Mouse (Mus musculus): ENCODE measurements around the gene Sh2d1b1.
A peak's percentile ranks its signal among the peaks of the same experiment; 100 is the strongest.
"Not testable (repeated sequence)": the region's sequence is repeated elsewhere in the genome, so short reads cannot be mapped to it uniquely, and the experiment has no call there.

Gene Sh2d1b1

DNA sequence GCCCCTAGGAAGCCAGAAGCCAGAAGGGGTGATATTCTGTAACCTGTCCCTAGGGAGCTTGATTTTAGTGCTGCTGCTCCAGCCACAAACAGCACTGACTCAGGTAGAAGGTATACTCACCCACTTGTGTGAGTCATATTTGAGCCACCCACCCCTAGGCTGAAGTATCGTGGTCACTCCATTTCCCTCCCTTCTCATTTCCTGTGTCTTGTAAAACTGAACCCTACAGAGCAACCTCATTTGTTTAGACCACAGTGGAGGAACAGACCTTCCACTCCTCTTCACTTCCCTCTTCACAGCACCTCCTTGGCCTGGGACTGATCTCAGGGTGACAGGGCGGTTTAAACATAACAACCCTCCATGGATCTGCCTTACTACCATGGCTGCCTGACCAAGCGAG, at the start of gene Sh2d1b1:
TSS of gene Sh2d1b1 (plus strand) at position 305 of the 400 bp plus-strand sequence.
- no peak for DNase-seq (ENCODE audit: low spot score)

DNA sequence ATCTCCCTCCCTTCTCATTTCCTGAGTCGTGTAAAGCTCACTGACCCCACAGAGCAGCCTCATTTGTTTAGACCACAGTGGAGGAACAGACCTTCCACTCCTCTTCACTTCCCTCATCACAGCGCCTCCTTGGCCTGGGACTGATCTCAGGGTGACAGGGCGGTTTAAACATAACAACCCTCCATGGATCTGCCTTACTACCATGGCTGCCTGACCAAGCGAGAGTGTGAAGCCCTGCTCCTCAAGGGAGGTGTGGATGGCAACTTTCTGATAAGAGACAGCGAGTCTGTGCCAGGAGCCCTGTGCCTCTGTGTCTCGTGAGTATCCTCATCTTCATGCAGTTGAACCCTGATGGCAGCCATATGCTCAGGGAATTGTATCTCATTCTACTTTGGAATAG, 44.4 kb upstream of the Sh2d1b1 start, which contains the start of gene Sh2d1b2:
TSS of gene Sh2d1b2 (plus strand) at position 62 of the 400 bp plus-strand sequence.
- DNase-seq (ENCODE audit: low spot score), result not testable (repeated sequence)

DNA sequence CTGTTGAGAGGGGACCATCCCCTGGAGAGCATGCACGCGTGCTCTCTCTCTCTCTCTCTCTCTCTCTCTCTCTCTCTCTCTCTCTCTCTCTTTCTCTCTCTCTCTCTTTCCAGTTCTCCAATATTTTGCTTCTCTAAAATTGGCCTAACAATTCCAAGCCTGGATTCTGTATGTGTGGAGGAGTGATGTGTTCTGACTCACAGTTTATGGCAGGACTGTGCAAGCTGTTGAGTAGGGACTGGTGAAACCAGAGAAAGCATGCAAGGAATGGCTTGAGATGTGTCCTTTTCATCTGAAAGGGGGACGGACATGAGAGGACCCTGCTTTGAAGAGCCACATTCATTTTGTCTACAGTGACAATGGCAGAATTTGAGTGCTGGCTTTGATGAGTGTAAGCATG, 32.1 kb upstream of the Sh2d1b1 start:
- DNase-seq (ENCODE audit: low spot score), result no peak

DNA sequence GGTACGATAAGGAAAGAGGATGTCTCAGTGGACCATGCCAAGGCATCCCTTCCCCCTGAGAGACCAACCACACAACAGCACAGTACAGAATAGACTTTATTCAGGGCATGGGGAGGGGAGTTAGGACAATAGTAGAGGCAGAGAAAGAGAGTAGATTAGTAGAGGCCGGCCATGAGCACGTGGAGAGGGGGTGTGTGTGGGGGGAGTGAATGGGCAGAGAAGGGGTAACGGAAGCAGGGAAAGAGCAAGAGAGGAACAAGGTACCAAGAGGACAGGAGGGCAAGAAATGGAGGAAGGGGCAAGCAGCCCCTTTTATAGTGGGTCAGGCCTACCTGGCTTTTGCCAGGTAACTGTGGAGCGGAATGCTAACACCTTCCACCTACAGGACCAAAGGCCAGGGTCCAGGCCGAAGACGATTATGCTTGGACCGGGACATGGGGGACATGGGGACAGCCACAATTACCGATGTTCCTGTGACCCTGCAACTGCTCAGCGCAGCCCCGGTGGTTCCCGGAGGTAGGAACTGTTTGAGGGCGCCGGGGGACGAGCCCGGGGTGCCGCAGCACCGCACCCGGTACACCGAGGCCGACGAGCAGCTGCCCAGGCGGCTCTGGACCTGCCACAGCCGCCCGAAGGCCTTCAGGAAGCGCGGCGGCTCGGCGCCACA, 22.1 kb upstream of the Sh2d1b1 start:
- DNase-seq (ENCODE audit: low spot score), result no peak

DNA sequence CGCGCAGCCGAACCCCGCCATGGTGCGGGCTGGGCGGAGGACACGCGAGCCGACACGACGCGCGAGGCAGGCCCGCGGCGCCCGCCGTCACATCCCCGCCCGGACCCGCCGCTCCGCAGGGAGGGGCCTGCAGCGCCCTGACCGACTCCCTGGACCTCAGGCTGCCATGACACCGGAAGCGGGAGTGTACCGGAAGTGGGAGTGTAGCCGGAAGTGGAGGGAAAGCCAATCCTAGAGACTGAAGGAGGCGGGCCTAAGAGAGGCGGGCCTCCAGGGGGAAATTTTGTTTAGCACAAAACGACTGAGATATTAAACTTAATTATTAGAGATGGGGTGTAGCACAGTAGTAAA, 21.6 kb upstream of the Sh2d1b1 start:
- peak; percentile 83 for DNase-seq (ENCODE audit: low spot score)

DNA sequence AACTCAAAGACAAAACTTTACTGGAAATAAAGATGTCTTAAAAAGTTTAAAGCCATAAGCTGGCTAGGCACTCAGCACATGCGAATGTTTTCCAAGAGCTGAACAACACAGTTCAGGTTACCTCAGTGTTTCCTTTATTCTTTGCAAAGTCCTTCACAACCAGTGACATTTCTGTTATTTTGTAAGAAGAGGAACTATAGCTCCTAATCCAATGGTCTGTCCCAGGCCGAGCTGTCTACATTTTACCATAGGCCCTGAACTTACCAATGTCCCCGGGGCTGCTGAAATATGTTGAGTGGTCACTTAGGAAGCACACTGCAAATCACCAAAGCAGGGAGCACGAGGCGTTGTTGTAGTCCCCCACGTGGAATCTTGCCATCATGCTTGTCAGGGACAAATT, 6.8 kb upstream of the Sh2d1b1 start:
- DNase-seq (ENCODE audit: low spot score), result no peak

DNA sequence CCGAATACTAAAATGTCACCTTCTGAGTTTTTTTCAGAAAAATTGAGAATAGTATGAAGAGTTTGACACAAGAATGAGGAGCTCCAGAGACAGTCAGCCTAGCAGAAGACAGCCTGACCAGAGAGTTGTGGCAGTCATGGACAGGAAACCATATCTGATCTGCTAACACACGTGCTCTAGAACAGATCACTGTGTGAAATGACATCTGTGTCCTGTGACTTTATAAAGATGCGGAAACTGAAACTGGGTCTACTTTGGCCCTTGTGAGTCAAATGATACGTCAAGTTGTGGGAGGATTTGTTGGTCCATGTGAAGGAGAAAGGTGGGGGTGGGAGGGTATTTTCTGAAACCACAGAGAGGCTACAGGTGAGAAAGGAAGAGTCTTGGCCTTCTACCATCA, 6.4 kb upstream of the Sh2d1b1 start:
- no peak for DNase-seq (ENCODE audit: low spot score)

DNA sequence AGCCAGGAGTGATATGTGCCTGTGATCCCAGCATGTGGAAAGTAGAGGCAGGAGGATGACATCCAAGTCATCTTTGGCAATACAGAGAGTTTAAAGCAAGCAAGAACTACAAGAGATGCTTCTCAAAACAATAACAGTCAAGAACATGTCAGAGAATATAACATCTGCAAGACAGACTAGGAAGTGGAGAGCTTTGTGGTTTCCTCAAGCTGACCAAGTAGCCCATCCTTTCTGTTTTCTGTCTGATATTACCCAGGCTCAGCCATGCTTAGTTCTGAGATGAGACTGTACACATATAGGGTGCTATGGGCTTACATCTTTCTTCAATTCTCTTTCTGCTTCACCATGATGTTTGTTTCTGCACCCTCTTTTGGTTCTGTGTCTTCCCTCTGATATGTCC, 3.9 kb upstream of the Sh2d1b1 start:
- no peak for DNase-seq (ENCODE audit: low spot score)

DNA sequence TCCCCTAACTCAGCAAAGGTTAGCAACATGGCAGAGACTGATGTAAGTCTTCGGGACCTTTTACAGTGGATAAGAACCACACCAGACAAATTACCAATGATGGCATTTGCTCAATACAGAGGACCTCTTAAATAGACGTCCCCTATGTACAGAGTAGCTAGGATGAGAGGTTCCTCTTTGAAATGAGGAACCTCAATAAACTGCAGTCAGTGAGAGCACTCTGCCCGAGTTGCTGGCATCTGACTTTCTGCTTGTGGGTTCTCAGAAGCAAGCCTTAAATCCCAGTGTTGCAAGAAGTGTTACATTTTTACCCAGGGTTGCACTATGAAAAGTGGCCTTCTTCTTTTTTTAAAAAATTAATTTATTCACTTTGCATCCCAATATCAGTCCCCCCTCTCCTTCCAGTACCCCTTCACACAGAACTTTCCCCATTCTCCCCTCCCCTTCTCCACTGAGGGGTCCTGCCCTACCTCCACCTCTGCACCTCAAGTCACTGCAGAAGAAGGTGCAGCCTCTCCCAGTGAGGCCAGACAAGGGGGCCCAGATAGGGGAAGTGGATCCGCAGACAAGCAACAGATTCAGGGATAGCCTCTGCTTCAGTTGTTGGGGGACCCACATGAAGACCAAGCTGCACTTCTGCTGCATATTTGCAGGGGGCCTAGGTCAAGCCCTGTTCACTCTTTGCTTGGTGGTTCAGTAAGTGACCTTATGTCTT, 5.5 kb downstream of the Sh2d1b1 start:
- no peak for DNase-seq (ENCODE audit: low spot score)

DNA sequence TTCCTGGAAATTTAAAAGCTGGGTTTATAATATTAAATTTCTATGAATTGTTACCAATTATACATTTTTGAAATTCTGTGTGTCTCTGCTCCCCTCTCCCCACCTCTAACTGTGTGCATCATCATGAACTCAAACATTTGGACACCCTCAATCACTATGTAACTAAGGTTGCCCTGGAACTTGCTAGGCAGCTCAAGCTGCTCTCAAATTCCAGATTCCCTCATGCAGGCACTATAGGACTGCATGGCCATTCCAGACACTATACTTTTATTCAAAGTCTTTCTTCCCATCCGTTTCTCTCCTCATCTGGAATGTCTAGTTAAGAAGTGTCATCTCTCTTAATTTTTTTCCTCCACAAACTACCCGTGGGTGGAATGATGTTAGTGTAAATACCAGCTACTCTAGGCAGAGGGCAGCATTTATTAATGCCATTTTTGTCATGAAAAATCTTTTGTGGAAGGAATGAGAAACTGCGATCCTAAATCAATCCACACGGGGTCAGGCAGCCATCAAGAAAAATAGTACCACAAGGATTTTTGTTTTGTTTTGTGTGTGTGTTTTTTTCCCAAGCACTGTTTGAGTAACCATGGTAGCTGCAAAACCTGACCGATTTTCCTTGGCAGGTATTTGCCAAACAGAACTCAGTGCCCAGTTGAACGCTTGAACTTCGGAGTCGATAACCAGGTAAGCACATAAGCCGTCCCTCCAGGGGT, 15.3 kb downstream of the Sh2d1b1 start:
- peak; percentile 53 for DNase-seq (ENCODE audit: low spot score)

DNA sequence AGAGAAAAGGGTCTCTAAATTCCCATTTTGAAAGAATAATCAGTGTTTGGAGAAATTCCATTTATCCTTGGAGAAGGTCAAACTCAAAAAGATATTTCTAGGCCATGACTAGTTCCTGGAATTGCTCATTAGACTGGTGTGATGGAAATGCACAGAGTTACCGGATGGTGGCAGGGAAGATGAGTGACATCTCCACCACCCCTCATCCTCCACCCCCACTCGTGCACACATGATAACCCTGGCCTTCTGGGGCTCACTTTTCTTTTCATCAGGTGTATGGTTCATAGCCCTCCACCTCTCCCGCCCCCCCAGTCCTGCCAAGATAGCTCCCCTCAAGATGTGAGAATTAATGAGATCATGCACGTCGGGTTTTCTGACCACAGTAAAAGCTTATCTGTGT, 16.1 kb downstream of the Sh2d1b1 start:
- no peak for DNase-seq (ENCODE audit: low spot score)

DNA sequence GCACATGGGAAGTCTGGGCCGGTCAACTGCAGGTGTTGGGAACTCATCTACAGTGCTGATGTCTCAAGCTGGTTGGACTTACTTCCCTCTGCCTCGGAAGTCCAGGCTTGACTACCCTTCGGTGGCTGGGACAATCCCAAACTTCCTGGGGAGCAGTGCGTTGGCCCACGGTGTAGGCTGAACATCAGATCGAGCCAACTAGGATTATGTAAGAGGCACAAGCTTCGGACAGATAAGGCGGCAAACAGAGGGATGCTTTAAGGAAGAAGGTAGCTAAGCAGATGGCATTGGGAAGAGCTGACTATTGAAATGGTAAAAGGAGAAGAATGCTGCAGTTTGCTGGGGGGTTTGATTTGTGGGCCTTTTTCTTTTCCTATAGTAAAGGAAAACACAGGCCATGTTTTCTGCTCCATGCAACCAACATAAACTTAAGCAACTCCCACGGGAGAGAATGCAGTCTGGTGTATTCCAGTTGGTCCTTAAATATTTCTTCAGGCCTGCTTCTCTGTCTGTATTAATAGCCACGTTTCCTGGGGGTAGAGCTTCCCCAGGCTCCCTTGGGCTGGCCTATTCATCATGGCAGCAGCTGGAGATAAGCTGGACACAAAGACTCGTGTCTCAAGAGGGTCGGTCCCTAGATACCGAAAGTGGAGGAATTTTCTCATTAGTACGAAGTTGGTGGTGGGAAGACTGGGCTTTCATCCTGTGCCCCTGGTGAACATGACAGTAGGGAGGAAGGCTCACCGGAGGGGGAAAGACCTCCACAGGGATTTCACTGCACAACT, 17.9 kb downstream of the Sh2d1b1 start:
- DNase-seq (ENCODE audit: low spot score), result no peak

DNA sequence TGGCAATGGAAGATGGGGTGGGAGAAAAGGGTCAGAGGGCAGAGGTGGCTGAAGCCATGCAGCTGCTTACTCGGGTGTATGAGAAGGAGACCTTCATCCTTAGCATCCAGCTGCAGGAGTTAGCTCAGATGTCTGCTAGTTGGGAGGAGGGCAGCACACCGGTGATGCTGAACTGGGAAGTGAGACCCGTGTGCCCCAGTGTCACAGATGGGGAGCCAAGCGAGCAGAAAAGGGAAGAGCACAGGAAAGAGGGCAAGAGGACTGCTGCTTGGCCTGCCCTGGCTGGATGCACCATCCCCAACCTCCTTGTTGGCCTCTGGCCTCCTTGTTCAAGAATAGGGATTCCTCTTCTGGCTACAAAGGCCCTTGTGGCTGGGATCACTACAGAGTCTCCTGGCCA, 22.4 kb downstream of the Sh2d1b1 start:
- DNase-seq (ENCODE audit: low spot score), result no peak

DNA sequence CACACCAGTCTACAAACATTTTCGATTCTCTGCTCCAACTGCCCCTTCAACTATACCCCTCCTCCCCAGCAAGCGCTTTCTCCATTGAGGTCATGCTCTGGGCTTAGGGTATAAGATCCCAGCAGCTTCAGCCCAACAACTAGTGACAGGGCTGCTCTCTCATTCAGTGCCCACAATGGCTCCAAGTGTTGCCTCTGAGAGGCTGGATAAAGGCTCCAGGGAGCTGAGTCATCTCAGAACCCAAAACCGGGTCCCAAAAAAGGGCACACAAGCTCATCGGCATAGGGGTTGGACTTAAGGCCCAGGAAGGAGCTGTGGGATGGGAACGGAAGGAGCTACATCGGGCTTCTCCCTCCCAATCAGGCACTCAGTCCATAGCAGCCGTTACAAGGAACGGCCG, 24.6 kb downstream of the Sh2d1b1 start:
- no peak for DNase-seq (ENCODE audit: low spot score)

DNA sequence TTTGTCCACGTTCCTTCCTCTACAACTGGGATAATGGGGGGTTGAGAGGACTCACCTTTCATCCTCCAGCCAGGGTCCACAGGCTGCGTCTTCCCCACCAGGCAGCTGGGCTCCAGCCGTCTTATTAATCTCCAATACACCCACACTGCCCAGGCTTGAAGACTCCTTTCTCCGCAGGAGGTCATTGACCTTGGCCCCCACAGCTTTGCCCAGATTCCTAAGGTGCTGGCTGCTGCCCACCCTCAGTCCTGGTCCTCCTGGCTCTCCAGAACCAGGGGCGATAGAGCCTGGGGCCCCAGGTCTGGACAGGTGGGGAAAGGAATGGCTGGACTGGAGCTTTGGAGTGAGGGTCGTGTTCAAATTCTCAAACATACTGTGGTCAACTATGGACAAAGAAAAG, 25.3 kb downstream of the Sh2d1b1 start:
- DNase-seq (ENCODE audit: low spot score), result no peak

DNA sequence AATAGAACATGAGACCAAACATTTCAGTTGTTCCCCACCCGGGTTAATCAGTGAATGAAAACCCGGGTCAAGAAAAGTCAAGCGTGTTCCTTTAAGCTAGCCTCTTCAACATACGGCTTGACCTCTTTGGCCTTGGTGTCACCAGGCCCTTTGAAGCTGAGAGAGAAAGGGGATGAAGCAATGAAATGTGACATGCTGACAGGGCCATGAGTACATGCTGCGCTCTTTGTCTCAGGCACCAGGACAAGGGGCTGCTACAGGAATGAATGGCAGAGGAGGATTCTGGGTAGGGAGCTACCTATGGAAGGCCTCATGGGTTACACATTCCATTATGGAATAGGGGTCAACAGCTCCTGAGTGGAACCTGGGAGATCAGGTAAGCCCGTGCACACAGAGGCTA, 26.0 kb downstream of the Sh2d1b1 start:
- no peak for DNase-seq (ENCODE audit: low spot score)

DNA sequence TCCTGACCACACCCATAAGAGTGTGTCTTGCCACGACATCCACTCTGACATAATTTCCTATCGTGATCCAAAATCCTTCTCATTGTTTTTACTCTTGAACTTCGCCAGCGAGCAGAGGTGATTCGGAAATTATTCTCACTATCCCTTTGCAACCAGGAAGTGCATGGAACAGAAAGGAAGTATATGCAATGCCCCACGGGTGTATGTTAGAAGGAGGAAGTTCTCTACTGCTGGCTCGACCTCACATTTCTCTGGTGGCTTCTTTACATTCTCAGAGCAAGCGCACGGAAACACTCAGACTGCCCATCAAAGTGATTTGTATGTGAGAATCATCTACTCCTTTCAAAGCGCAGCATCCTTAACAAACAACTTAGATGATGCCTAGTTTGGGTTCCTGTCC, 27.9 kb downstream of the Sh2d1b1 start:
- DNase-seq (ENCODE audit: low spot score), result no peak

DNA sequence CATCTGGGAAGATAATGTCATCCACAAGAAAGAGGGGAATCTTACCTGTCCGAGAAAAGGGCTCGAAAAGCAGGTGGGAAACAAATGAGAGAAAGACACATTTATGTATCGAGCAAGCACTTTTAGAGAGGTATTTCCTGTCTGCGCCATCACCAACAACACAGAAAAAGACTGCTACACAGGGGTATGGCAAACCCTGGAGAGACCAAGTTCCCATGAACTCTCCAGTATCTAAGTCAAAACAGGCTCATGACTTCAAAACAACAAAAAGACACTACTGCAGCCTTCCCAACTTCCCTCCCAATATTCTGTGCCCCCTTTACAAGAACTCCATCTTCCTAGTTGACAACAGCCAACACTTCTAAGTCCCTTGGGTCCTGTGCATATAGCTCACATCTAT, 29.1 kb downstream of the Sh2d1b1 start, which contains the start of gene Gm7694:
TSS of gene Gm7694 (minus strand) at position 101 of the 400 bp plus-strand sequence.
- no peak for DNase-seq (ENCODE audit: low spot score)

DNA sequence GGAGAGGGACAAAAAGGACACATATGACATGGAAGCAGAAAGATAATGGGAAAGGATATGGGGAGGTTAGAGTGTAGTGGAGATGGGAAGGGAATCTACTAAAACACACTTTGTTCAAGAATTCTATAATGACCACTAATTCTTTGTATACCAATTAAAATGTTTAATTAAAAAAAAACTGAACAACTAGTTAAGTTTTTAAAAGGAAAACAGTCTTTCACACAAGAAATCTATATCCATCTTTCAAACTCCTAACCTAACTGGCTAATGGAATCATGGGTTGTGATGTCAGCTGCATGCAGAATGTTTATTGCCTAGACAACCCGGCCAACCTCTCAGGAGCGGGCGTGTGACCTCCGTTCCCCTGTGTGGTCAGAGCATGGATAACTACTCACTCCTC, 31.4 kb downstream of the Sh2d1b1 start, which contains the start of gene Spata46:
TSS of gene Spata46 (plus strand) at position 301 of the 400 bp plus-strand sequence.
- no peak for DNase-seq (ENCODE audit: low spot score)

DNA sequence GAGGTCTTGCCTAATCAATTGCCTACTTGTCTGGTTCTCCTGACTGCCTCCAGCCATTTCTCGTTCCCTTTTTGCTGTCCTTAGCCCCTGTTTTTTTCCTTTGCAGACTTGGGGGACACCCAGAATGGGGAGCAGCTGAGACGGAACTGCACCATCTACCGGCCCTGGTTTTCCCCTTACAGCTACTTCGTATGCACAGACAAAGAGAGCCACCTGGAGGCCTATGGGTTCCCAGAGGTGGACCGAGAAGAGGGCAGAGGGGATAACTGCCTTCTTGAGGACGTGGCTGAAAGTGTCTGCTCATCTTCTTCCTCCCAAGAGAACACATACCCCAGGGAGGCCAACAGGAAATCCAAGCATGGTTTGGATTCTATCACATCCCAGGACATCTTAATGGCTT, 34.3 kb downstream of the Sh2d1b1 start:
- DNase-seq (ENCODE audit: low spot score), result no peak

DNA sequence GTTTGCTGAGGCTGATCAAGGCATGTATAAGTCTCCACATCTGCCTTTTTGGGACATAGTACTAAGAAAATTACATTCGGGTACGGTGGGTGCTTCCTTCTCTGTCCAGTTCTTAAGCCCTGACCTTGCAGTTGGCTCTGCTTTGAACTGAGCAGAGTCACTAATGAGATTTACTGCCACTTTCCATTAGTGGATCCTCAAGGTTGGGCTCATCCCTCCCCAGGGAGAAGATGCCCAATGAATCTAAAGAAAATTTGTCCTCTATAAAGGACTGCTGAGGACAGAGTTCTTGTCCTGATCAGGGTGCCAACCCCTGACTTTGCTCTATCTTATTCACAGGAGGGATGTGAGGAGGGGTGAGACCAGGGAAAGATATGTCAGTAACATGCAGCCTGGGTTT, 44.9 kb downstream of the Sh2d1b1 start:
- DNase-seq (ENCODE audit: low spot score), result no peak

DNA sequence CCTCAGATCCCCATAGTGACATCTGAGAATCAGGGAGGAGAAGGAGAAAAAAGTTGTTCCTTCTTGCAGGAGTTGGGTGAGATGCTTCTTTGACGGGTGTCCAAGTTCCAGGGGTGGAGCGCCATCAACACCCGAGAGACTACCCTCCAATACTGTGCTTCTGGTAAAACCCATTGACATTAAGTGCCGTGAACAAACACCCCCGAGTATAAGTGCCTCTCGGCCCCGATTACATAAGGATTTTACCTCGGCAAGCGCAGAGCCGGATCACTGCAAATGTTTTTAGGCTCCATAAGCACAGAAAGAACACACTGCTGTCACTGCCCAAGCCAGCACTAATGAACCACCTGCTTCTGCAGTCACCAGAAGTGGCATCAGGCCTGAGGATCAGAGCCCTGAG, 45.9 kb downstream of the Sh2d1b1 start:
- no peak for DNase-seq (ENCODE audit: low spot score)
